Mouse (Mus musculus): Measurements from ENCODE around the gene Gpr152.

- no peak for TF ChIP-seq ELF1 (IDR thresholded peaks at IDR 0.05; ENCODE audit: low read depth, low read length)
- no peak for TF ChIP-seq POLR2A (IDR thresholded peaks at IDR 0.05; ENCODE audit: control insufficient read depth in 1 of 2, insufficient read depth in 1 of 2, low read depth in 1 of 2, low read length in 2 of 2, poor library complexity in 1 of 2)
- TF ChIP-seq POLR2AphosphoS2 (IDR thresholded peaks at IDR 0.05; ENCODE audit: low read length) = no peak
- no peak for TF ChIP-seq USF1 (IDR thresholded peaks at IDR 0.05; ENCODE audit: low read depth, low read length)
- no peak for TF ChIP-seq MAX (IDR thresholded peaks at IDR 0.05; ENCODE audit: low read length)
- TF ChIP-seq GATA1 (IDR thresholded peaks at IDR 0.05; ENCODE audit: low read depth, low read length) = no peak
- no peak for TF ChIP-seq ZMIZ1 (IDR thresholded peaks at IDR 0.05; ENCODE audit: low read depth, low read length)
- no peak for TF ChIP-seq NELFE (IDR thresholded peaks at IDR 0.05; ENCODE audit: low read depth, low read length)
- TF ChIP-seq MXI1 (IDR thresholded peaks at IDR 0.05; ENCODE audit: low read depth, low read length) = no peak
- no peak for TF ChIP-seq RAD21 (IDR thresholded peaks at IDR 0.05; ENCODE audit: low read depth, low read length)
- TF ChIP-seq CTCF (IDR thresholded peaks at IDR 0.05 in 2 of 3, conservative IDR thresholded peaks at IDR 0.05 in 1 of 3; ENCODE audit: control insufficient read depth in 1 of 3, insufficient read depth in 1 of 3, low read depth in 2 of 3, low read length in 3 of 3, poor library complexity in 1 of 3, severe bottlenecking in 1 of 3) = no peak
These were observed 35.9 kb downstream of the Gpr152 start, which contains the start of gene Carns1 for GRCm38 (mm10) chr19:4175368-4175947.

Measured in MEL (cell line).